Mouse (Mus musculus) myocyte (in vitro differentiated cells): ENCODE measurements around the gene Farp1.

Source experiments
- CEBPB ChIP-seq: IDR thresholded peaks from 2 replicates; pipeline ENCODE4 v1.6.1; 2011; ENCODE audit warnings: mild to moderate bottlenecking, moderate library complexity; ENCODE audit not compliant: poor library complexity, insufficient read depth, severe bottlenecking
- E2F4 ChIP-seq: IDR thresholded peaks from one replicate; pipeline ENCODE4 v1.6.1; 2011; ENCODE audit warnings: mild to moderate bottlenecking, control low read depth, moderate library complexity; ENCODE audit not compliant: insufficient read depth
- MYOG ChIP-seq, 3 experiments: IDR thresholded peaks; one replicate each; pipeline ENCODE4 v1.6.1; 2011; ENCODE audit warnings: control low read depth in 2 of 3, low read depth in 2 of 3, mild to moderate bottlenecking in 2 of 3; ENCODE audit not compliant: insufficient read length in 2 of 3, control insufficient read depth in 1 of 3, insufficient read depth in 1 of 3
- POLR2A ChIP-seq: IDR thresholded peaks from one replicate; pipeline ENCODE4 v1.6.1; 2011; ENCODE audit warnings: low read depth, mild to moderate bottlenecking, control low read depth, moderate library complexity; ENCODE audit not compliant: insufficient read length
- SRF ChIP-seq: IDR thresholded peaks from one replicate; pipeline ENCODE4 v1.6.1; 2011; ENCODE audit warnings: low read depth; ENCODE audit not compliant: control insufficient read depth, insufficient read length
- USF1 ChIP-seq: IDR thresholded peaks from one replicate; pipeline ENCODE4 v1.6.1; 2011; ENCODE audit warnings: low read depth, mild to moderate bottlenecking, control low read depth, moderate library complexity

GRCm38 (mm10) chr14:121037276-121037675 lies 2.3 kb downstream of the Farp1 start:
- TF ChIP-seq POLR2A, result no peak
- no peak for TF ChIP-seq USF1
- TF ChIP-seq MYOG (IDR thresholded peaks at IDR 0.05; ENCODE audit: control insufficient read depth in 1 of 3, insufficient read depth in 1 of 3, insufficient read length in 2 of 3, low read depth in 2 of 3), result no peak
- no peak for TF ChIP-seq E2F4
- 0 out of 2 replicates have a peak, but pooled peaks have one; percentile 38 for TF ChIP-seq CEBPB
- TF ChIP-seq SRF, result no peak
